Mouse (Mus musculus) splenic B cell, adult 2 months (primary cell): ENCODE data around the gene Aspscr1.

Experiments used
- DNase-seq: peaks from one replicate; pipeline ENCODE4 v3.0.0-alpha.2; 2011; ENCODE audit warnings: low read depth, low spot score
- H3K27me3 ChIP-seq: 2 replicates; pipeline ENCODE4 v1.6.1; 2012; ENCODE audit warnings: mild to moderate bottlenecking, low read length, moderate library complexity, mixed read lengths; ENCODE audit not compliant: control insufficient read depth, poor library complexity, insufficient read depth, severe bottlenecking
- H3K36me3 ChIP-seq: 2 replicates; pipeline ENCODE4 v1.6.1; 2012; ENCODE audit warnings: mild to moderate bottlenecking, low read length, moderate library complexity, mixed read lengths; ENCODE audit not compliant: control insufficient read depth, poor library complexity, insufficient read depth, severe bottlenecking

The Aspscr1 gene

GRCm38 (mm10) chr11:120686650-120687272 lies 14.0 kb downstream of the Aspscr1 start:
- no peaks in the 10 kb centered on the region for H3K27me3 ChIP-seq
- DNase-seq, result no peak
- peaks cover 7% of the 10 kb centered on the region for H3K36me3 ChIP-seq

GRCm38 (mm10) chr11:120689365-120689764 lies 16.6 kb downstream of the Aspscr1 start:
- Histone ChIP-seq H3K27me3 (no peaks in the 10 kb centered on the region), H3K36me3 (peaks cover 8% of the 10 kb centered on the region)
- no peak for DNase-seq

GRCm38 (mm10) chr11:120692471-120693011 lies 19.8 kb downstream of the Aspscr1 start:
- Histone ChIP-seq H3K27me3 (no peaks in the 10 kb centered on the region), H3K36me3 (peaks cover 8% of the 10 kb centered on the region)
- no peak for DNase-seq

GRCm38 (mm10) chr11:120693461-120693860 lies 20.7 kb downstream of the Aspscr1 start:
- Histone ChIP-seq H3K36me3 (peaks cover 8% of the 10 kb centered on the region), H3K27me3 (no peaks in the 10 kb centered on the region)
- DNase-seq, result no peak

- DNase-seq, result no peak
- peaks cover 6% of the 10 kb centered on the region for H3K36me3 ChIP-seq
Observed at GRCm38 (mm10) chr11:120695184-120695583, 22.4 kb downstream of the Aspscr1 start.

GRCm38 (mm10) chr11:120695641-120696040 lies 22.9 kb downstream of the Aspscr1 start:
- H3K27me3 ChIP-seq, result no peaks in the 10 kb centered on the region
- peaks cover 5% of the 10 kb centered on the region for H3K36me3 ChIP-seq
- DNase-seq, result no peak

More at GRCm38 (mm10) chr11:120695184-120695583, 22.4 kb downstream of the Aspscr1 start:
- no peaks in the 10 kb centered on the region for H3K27me3 ChIP-seq

GRCm38 (mm10) chr11:120696568-120696967 lies 23.8 kb downstream of the Aspscr1 start:
- peaks cover 7% of the 10 kb centered on the region for H3K36me3 ChIP-seq
- H3K27me3 ChIP-seq, result no peaks in the 10 kb centered on the region
- peak; percentile 26 for DNase-seq

- H3K36me3 ChIP-seq, result peaks cover 9% of the 10 kb centered on the region
Observed at GRCm38 (mm10) chr11:120697741-120698140, 25.0 kb downstream of the Aspscr1 start.

GRCm38 (mm10) chr11:120703696-120704454 lies 31.1 kb downstream of the Aspscr1 start:
- peaks cover 6% of the 10 kb centered on the region for H3K36me3 ChIP-seq
- no peak for DNase-seq
- H3K27me3 ChIP-seq, result no peaks in the 10 kb centered on the region

More at GRCm38 (mm10) chr11:120697741-120698140, 25.0 kb downstream of the Aspscr1 start:
- DNase-seq, result no peak
- no peaks in the 10 kb centered on the region for H3K27me3 ChIP-seq

GRCm38 (mm10) chr11:120704486-120705325 lies 31.9 kb downstream of the Aspscr1 start:
- H3K27me3 ChIP-seq, result no peaks in the 10 kb centered on the region
- DNase-seq, result no peak
- peaks cover 6% of the 10 kb centered on the region; the same call in 1 of the 2 replicates for H3K36me3 ChIP-seq

GRCm38 (mm10) chr11:120706120-120706519 lies 33.3 kb downstream of the Aspscr1 start:
- H3K36me3 ChIP-seq, result peaks cover 4% of the 10 kb centered on the region; the same call in 1 of the 2 replicates
- no peaks in the 10 kb centered on the region for H3K27me3 ChIP-seq
- DNase-seq, result no peak

- H3K27me3 ChIP-seq, result no peaks in the 10 kb centered on the region
- H3K36me3 ChIP-seq, result peaks cover 4% of the 10 kb centered on the region; the same call in 1 of the 2 replicates
- DNase-seq, result no peak
Observed at GRCm38 (mm10) chr11:120707225-120707624, 34.5 kb downstream of the Aspscr1 start.

- DNase-seq, result no peak
- H3K27me3 ChIP-seq, result no peaks in the 10 kb centered on the region
- peaks cover 2% of the 10 kb centered on the region; the same call in 1 of the 2 replicates for H3K36me3 ChIP-seq
Observed at GRCm38 (mm10) chr11:120707969-120708368, 35.2 kb downstream of the Aspscr1 start.

- no peaks in the 10 kb centered on the region for H3K36me3 ChIP-seq
Observed at GRCm38 (mm10) chr11:120709551-120709950, 36.8 kb downstream of the Aspscr1 start.

More at GRCm38 (mm10) chr11:120709551-120709950, 36.8 kb downstream of the Aspscr1 start:
- no peak for DNase-seq
- no peaks in the 10 kb centered on the region for H3K27me3 ChIP-seq
